Mouse (Mus musculus): ENCODE measurements around the gene Cyp27b1. TPM values are rescaled to one million over a fixed set of nuclear protein-coding genes. Genes with fewer than 3 reads are reported as not detected.

Gene Cyp27b1
- polyA plus RNA-seq, 2 experiments = 0.19 to 1.1 TPM

- Histone ChIP-seq H3K9me3 (ENCODE audit: control insufficient read depth, low read length) (no peaks in the 10 kb centered on the region), H3K36me3 (ENCODE audit: control insufficient read depth, insufficient read depth, low read length) (peaks cover 11% of the 10 kb centered on the region), H3K27me3 (ENCODE audit: control insufficient read depth, insufficient read depth, low read length) (peaks cover 43% of the 10 kb centered on the region), H3K4me2 (replicated peaks; ENCODE audit: low read depth, low read length, severe bottlenecking) (peak overlapping the region; percentile 13), H3K4me3 (replicated peaks; ENCODE audit: low read length) (peak overlapping the region; percentile 9), H3K9ac (ENCODE audit: low read depth, low read length, severe bottlenecking) (no peak overlapping the region), H3K27ac (replicated peaks; ENCODE audit: low read depth, low read length) (no peak overlapping the region), H3K4me1 (ENCODE audit: control insufficient read depth, insufficient read depth, low read length) (peaks cover 3% of the 10 kb centered on the region; the same call in 1 of the 2 replicates)
- no peak for TF ChIP-seq POLR2A (IDR thresholded peaks at IDR 0.05; ENCODE audit: borderline replicate concordance, extremely low read depth, insufficient read depth, insufficient read length)
- ATAC-seq (ENCODE audit: low FRiP score, low read depth) = no peak
- WGBS = 3% methylated on average over 29 of the region's 29 CpGs
- no peak for DNase-seq (ENCODE audit: low spot score)
Observed at GRCm38 (mm10) chr10:127049395-127050118, 1.5 kb downstream of the Cyp27b1 start.

GRCm38 (mm10) chr10:127050119-127050474 is 2.0 kb downstream of the Cyp27b1 start:
- no peaks in the 10 kb centered on the region for H3K9me3 ChIP-seq (ENCODE audit: control insufficient read depth, low read length)
- no peak for DNase-seq (ENCODE audit: low spot score)
- H3K4me3 ChIP-seq (replicated peaks; ENCODE audit: low read length) = no peak overlapping the region
- H3K4me2 ChIP-seq (replicated peaks; ENCODE audit: low read depth, low read length, severe bottlenecking) = no peak overlapping the region
- H3K36me3 ChIP-seq (ENCODE audit: control insufficient read depth, insufficient read depth, low read length) = peaks cover 6% of the 10 kb centered on the region
- H3K27ac ChIP-seq (replicated peaks; ENCODE audit: low read depth, low read length) = no peak overlapping the region
- 26% methylated on average over 10 of the region's 10 CpGs for WGBS
- no peak overlapping the region for H3K9ac ChIP-seq (ENCODE audit: low read depth, low read length, severe bottlenecking)
- peaks cover 43% of the 10 kb centered on the region for H3K27me3 ChIP-seq (ENCODE audit: control insufficient read depth, insufficient read depth, low read length)
- TF ChIP-seq POLR2A (IDR thresholded peaks at IDR 0.05; ENCODE audit: borderline replicate concordance, extremely low read depth, insufficient read depth, insufficient read length) = no peak
- H3K4me1 ChIP-seq (ENCODE audit: control insufficient read depth, insufficient read depth, low read length) = peaks cover 3% of the 10 kb centered on the region; the same call in 1 of the 2 replicates
- no peak for ATAC-seq (ENCODE audit: low FRiP score, low read depth)

- TF ChIP-seq POLR2A (IDR thresholded peaks at IDR 0.05; ENCODE audit: borderline replicate concordance, extremely low read depth, insufficient read depth, insufficient read length) = no peak
- WGBS = 57% methylated on average over 4 of the region's 4 CpGs
- Histone ChIP-seq H3K27me3 (ENCODE audit: control insufficient read depth, insufficient read depth, low read length) (peaks cover 24% of the 10 kb centered on the region), H3K9me3 (ENCODE audit: control insufficient read depth, low read length) (no peaks in the 10 kb centered on the region), H3K4me1 (ENCODE audit: control insufficient read depth, insufficient read depth, low read length) (peaks cover 9% of the 10 kb centered on the region; the same call in 1 of the 2 replicates), H3K4me3 (replicated peaks; ENCODE audit: low read length) (no peak overlapping the region), H3K9ac (ENCODE audit: low read depth, low read length, severe bottlenecking) (no peak overlapping the region), H3K27ac (replicated peaks; ENCODE audit: low read depth, low read length) (no peak overlapping the region), H3K36me3 (ENCODE audit: control insufficient read depth, insufficient read depth, low read length) (peaks cover 18% of the 10 kb centered on the region), H3K4me2 (replicated peaks; ENCODE audit: low read depth, low read length, severe bottlenecking) (no peak overlapping the region)
- no peak for DNase-seq (ENCODE audit: low spot score)
- ATAC-seq (ENCODE audit: low FRiP score, low read depth) = no peak
Observed at GRCm38 (mm10) chr10:127054646-127055045, 6.6 kb downstream of the Cyp27b1 start.

- TF ChIP-seq POLR2A (IDR thresholded peaks at IDR 0.05; ENCODE audit: borderline replicate concordance, extremely low read depth, insufficient read depth, insufficient read length) = no peak
- DNase-seq (ENCODE audit: low spot score) = no peak
- Histone ChIP-seq H3K4me2 (replicated peaks; ENCODE audit: low read depth, low read length, severe bottlenecking) (no peak overlapping the region), H3K27me3 (ENCODE audit: control insufficient read depth, insufficient read depth, low read length) (peaks cover 20% of the 10 kb centered on the region), H3K36me3 (ENCODE audit: control insufficient read depth, insufficient read depth, low read length) (peaks cover 18% of the 10 kb centered on the region), H3K4me1 (ENCODE audit: control insufficient read depth, insufficient read depth, low read length) (peaks cover 7% of the 10 kb centered on the region; the same call in 1 of the 2 replicates), H3K4me3 (replicated peaks; ENCODE audit: low read length) (no peak overlapping the region), H3K9ac (ENCODE audit: low read depth, low read length, severe bottlenecking) (no peak overlapping the region), H3K9me3 (ENCODE audit: control insufficient read depth, low read length) (no peaks in the 10 kb centered on the region), H3K27ac (replicated peaks; ENCODE audit: low read depth, low read length) (no peak overlapping the region)
- no peak for ATAC-seq (ENCODE audit: low FRiP score, low read depth)
- WGBS = 86% methylated on average over 8 of the region's 8 CpGs
Observed at GRCm38 (mm10) chr10:127055406-127055805, 7.4 kb downstream of the Cyp27b1 start.

- H3K4me3 ChIP-seq (replicated peaks; ENCODE audit: low read length) = no peak overlapping the region
- peaks cover 18% of the 10 kb centered on the region; the same call in 1 of the 2 replicates for H3K27me3 ChIP-seq (ENCODE audit: control insufficient read depth, insufficient read depth, low read length)
- TF ChIP-seq POLR2A (IDR thresholded peaks at IDR 0.05; ENCODE audit: borderline replicate concordance, extremely low read depth, insufficient read depth, insufficient read length) = no peak
- no peaks in the 10 kb centered on the region for H3K9me3 ChIP-seq (ENCODE audit: control insufficient read depth, low read length)
- ATAC-seq (ENCODE audit: low FRiP score, low read depth) = no peak
- peaks cover 18% of the 10 kb centered on the region for H3K36me3 ChIP-seq (ENCODE audit: control insufficient read depth, insufficient read depth, low read length)
- 81% methylated on average over 20 of the region's 20 CpGs for WGBS
- no peak overlapping the region for H3K9ac ChIP-seq (ENCODE audit: low read depth, low read length, severe bottlenecking)
- no peak overlapping the region for H3K4me2 ChIP-seq (replicated peaks; ENCODE audit: low read depth, low read length, severe bottlenecking)
- H3K4me1 ChIP-seq (ENCODE audit: control insufficient read depth, insufficient read depth, low read length) = peaks cover 7% of the 10 kb centered on the region; the same call in 1 of the 2 replicates
- H3K27ac ChIP-seq (replicated peaks; ENCODE audit: low read depth, low read length) = no peak overlapping the region
- DNase-seq (ENCODE audit: low spot score) = no peak
Observed at GRCm38 (mm10) chr10:127056490-127056889, 8.4 kb downstream of the Cyp27b1 start.

Measured in limb, embryonic 14.5 days (tissue).